Mouse (Mus musculus): ENCODE results near the gene Prr18. TPM values are rescaled to one million over a fixed set of nuclear protein-coding genes. Genes with fewer than 3 reads are reported as not detected.

The Prr18 gene
- polyA plus RNA-seq, 1 experiment from 2014 or later, result 0.05 TPM

- 58% methylated on average over 2 of the region's 2 CpGs for WGBS
- Histone ChIP-seq H3K4me3 (ENCODE audit: low read depth, low read length) (no peak overlapping the region), H3K36me3 (ENCODE audit: control insufficient read depth, insufficient read depth, low read length) (no peaks in the 10 kb centered on the region), H3K4me2 (no peak overlapping the region), H3K9me3 (ENCODE audit: control insufficient read depth, low read length) (no peaks in the 10 kb centered on the region), H3K27me3 (replicated peaks; ENCODE audit: control insufficient read depth, insufficient read depth, low read length) (no peaks in the 10 kb centered on the region; the same call in 1 of the 2 replicates), H3K4me1 (replicated peaks; ENCODE audit: control insufficient read depth, insufficient read depth, low read length) (peaks cover 9% of the 10 kb centered on the region; the same call in 1 of the 2 replicates), H3K27ac (ENCODE audit: low read depth, low read length) (no peak overlapping the region), H3K9ac (ENCODE audit: low read depth, low read length) (no peak overlapping the region)
- ATAC-seq (replicated peaks; ENCODE audit: low FRiP score) (no peak), DNase-seq (ENCODE audit: low spot score) (no peak)
Measured at GRCm38 (mm10) chr17:8369171-8369570, 31.9 kb downstream of the Prr18 start.

GRCm38 (mm10) chr17:8370634-8371229 is 33.5 kb downstream of the Prr18 start:
- no peak overlapping the region for H3K9ac ChIP-seq (ENCODE audit: low read depth, low read length)
- H3K36me3 ChIP-seq (ENCODE audit: control insufficient read depth, insufficient read depth, low read length), result no peaks in the 10 kb centered on the region
- WGBS, result 42% methylated on average over 13 of the region's 13 CpGs
- no peak overlapping the region for H3K4me2 ChIP-seq
- no peak overlapping the region for H3K27ac ChIP-seq (ENCODE audit: low read depth, low read length)
- no peak overlapping the region for H3K4me3 ChIP-seq (ENCODE audit: low read depth, low read length)
- peaks cover 9% of the 10 kb centered on the region; the same call in 1 of the 2 replicates for H3K4me1 ChIP-seq (replicated peaks; ENCODE audit: control insufficient read depth, insufficient read depth, low read length)
- ATAC-seq (replicated peaks; ENCODE audit: low FRiP score), result no peak
- H3K9me3 ChIP-seq (ENCODE audit: control insufficient read depth, low read length), result no peaks in the 10 kb centered on the region
- no peaks in the 10 kb centered on the region; the same call in 1 of the 2 replicates for H3K27me3 ChIP-seq (replicated peaks; ENCODE audit: control insufficient read depth, insufficient read depth, low read length)
- no peak for DNase-seq (ENCODE audit: low spot score)

- Histone ChIP-seq H3K36me3 (ENCODE audit: control insufficient read depth, insufficient read depth, low read length) (no peaks in the 10 kb centered on the region), H3K4me1 (replicated peaks; ENCODE audit: control insufficient read depth, insufficient read depth, low read length) (peaks cover 9% of the 10 kb centered on the region; the same call in 1 of the 2 replicates), H3K27me3 (replicated peaks; ENCODE audit: control insufficient read depth, insufficient read depth, low read length) (no peaks in the 10 kb centered on the region; the same call in 1 of the 2 replicates), H3K4me3 (ENCODE audit: low read depth, low read length) (peak overlapping the region; percentile 32), H3K4me2 (peak overlapping the region; percentile 64), H3K27ac (ENCODE audit: low read depth, low read length) (0 out of 2 replicates have a peak overlapping the region, but pooled peaks have one; percentile 35), H3K9ac (ENCODE audit: low read depth, low read length) (peak overlapping the region; percentile 44), H3K9me3 (ENCODE audit: control insufficient read depth, low read length) (no peaks in the 10 kb centered on the region)
- DNase-seq (ENCODE audit: low spot score) (peak; percentile 73), ATAC-seq (replicated peaks; ENCODE audit: low FRiP score) (peak; percentile 72)
- WGBS, result 0% methylated on average over 7 of the region's 7 CpGs
Measured at GRCm38 (mm10) chr17:8371834-8372233, 34.6 kb downstream of the Prr18 start.

GRCm38 (mm10) chr17:8372286-8373046 is 35.2 kb downstream of the Prr18 start:
- H3K4me3 ChIP-seq (ENCODE audit: low read depth, low read length), result peak overlapping the region; percentile 32
- H3K9me3 ChIP-seq (ENCODE audit: control insufficient read depth, low read length), result no peaks in the 10 kb centered on the region
- no peaks in the 10 kb centered on the region for H3K36me3 ChIP-seq (ENCODE audit: control insufficient read depth, insufficient read depth, low read length)
- DNase-seq (ENCODE audit: low spot score) (peak; percentile 64), ATAC-seq (replicated peaks; ENCODE audit: low FRiP score) (peak; percentile 74)
- H3K4me2 ChIP-seq, result peak overlapping the region; percentile 64
- H3K4me1 ChIP-seq (replicated peaks; ENCODE audit: control insufficient read depth, insufficient read depth, low read length), result peaks cover 9% of the 10 kb centered on the region; the same call in 1 of the 2 replicates
- H3K27ac ChIP-seq (ENCODE audit: low read depth, low read length), result 0 out of 2 replicates have a peak overlapping the region, but pooled peaks have one; percentile 35
- no peaks in the 10 kb centered on the region for H3K27me3 ChIP-seq (replicated peaks; ENCODE audit: control insufficient read depth, insufficient read depth, low read length)
- 5% methylated on average over 18 of the region's 18 CpGs for WGBS
- peak overlapping the region; percentile 20 for H3K9ac ChIP-seq (ENCODE audit: low read depth, low read length)

- DNase-seq (ENCODE audit: low spot score) (no peak), ATAC-seq (replicated peaks; ENCODE audit: low FRiP score) (no peak)
- Histone ChIP-seq H3K4me2 (no peak overlapping the region), H3K9me3 (ENCODE audit: control insufficient read depth, low read length) (no peaks in the 10 kb centered on the region), H3K4me3 (ENCODE audit: low read depth, low read length) (no peak overlapping the region), H3K27me3 (replicated peaks; ENCODE audit: control insufficient read depth, insufficient read depth, low read length) (no peaks in the 10 kb centered on the region), H3K9ac (ENCODE audit: low read depth, low read length) (no peak overlapping the region), H3K4me1 (replicated peaks; ENCODE audit: control insufficient read depth, insufficient read depth, low read length) (no peaks in the 10 kb centered on the region), H3K36me3 (ENCODE audit: control insufficient read depth, insufficient read depth, low read length) (no peaks in the 10 kb centered on the region), H3K27ac (ENCODE audit: low read depth, low read length) (no peak overlapping the region)
- WGBS, result 41% methylated on average over 5 of the region's 5 CpGs
Measured at GRCm38 (mm10) chr17:8377298-8377697, 40.0 kb downstream of the Prr18 start.

- H3K9ac ChIP-seq (ENCODE audit: low read depth, low read length), result no peak overlapping the region
- WGBS, result 76% methylated on average over 2 of the region's 2 CpGs
- no peaks in the 10 kb centered on the region for H3K4me1 ChIP-seq (replicated peaks; ENCODE audit: control insufficient read depth, insufficient read depth, low read length)
- H3K4me2 ChIP-seq, result no peak overlapping the region
- no peak overlapping the region for H3K4me3 ChIP-seq (ENCODE audit: low read depth, low read length)
- H3K36me3 ChIP-seq (ENCODE audit: control insufficient read depth, insufficient read depth, low read length), result no peaks in the 10 kb centered on the region
- DNase-seq (ENCODE audit: low spot score), result no peak
- ATAC-seq (replicated peaks; ENCODE audit: low FRiP score), result no peak
- H3K27me3 ChIP-seq (replicated peaks; ENCODE audit: control insufficient read depth, insufficient read depth, low read length), result peaks cover 29% of the 10 kb centered on the region
- H3K27ac ChIP-seq (ENCODE audit: low read depth, low read length), result no peak overlapping the region
- H3K9me3 ChIP-seq (ENCODE audit: control insufficient read depth, low read length), result no peaks in the 10 kb centered on the region
Measured at GRCm38 (mm10) chr17:8385441-8385840, 48.2 kb downstream of the Prr18 start.

- Histone ChIP-seq H3K4me3 (ENCODE audit: low read depth, low read length) (no peak overlapping the region), H3K9ac (ENCODE audit: low read depth, low read length) (no peak overlapping the region), H3K27me3 (replicated peaks; ENCODE audit: control insufficient read depth, insufficient read depth, low read length) (peaks cover 42% of the 10 kb centered on the region), H3K4me2 (no peak overlapping the region), H3K27ac (ENCODE audit: low read depth, low read length) (no peak overlapping the region), H3K36me3 (ENCODE audit: control insufficient read depth, insufficient read depth, low read length) (no peaks in the 10 kb centered on the region), H3K4me1 (replicated peaks; ENCODE audit: control insufficient read depth, insufficient read depth, low read length) (no peaks in the 10 kb centered on the region), H3K9me3 (ENCODE audit: control insufficient read depth, low read length) (no peaks in the 10 kb centered on the region)
- WGBS, result 6% methylated on average over 13 of the region's 13 CpGs
- DNase-seq (ENCODE audit: low spot score) (no peak), ATAC-seq (replicated peaks; ENCODE audit: low FRiP score) (no peak)
Measured at GRCm38 (mm10) chr17:8388463-8388862, 51.2 kb downstream of the Prr18 start.

- no peaks in the 10 kb centered on the region for H3K4me1 ChIP-seq (replicated peaks; ENCODE audit: control insufficient read depth, insufficient read depth, low read length)
- H3K9ac ChIP-seq (ENCODE audit: low read depth, low read length), result no peak overlapping the region
- no peak overlapping the region for H3K27ac ChIP-seq (ENCODE audit: low read depth, low read length)
- H3K4me3 ChIP-seq (ENCODE audit: low read depth, low read length), result no peak overlapping the region
- WGBS, result 1% methylated on average over 28 of the region's 28 CpGs
- H3K9me3 ChIP-seq (ENCODE audit: control insufficient read depth, low read length), result no peaks in the 10 kb centered on the region
- H3K36me3 ChIP-seq (ENCODE audit: control insufficient read depth, insufficient read depth, low read length), result no peaks in the 10 kb centered on the region
- DNase-seq (ENCODE audit: low spot score), result no peak
- peaks cover 42% of the 10 kb centered on the region for H3K27me3 ChIP-seq (replicated peaks; ENCODE audit: control insufficient read depth, insufficient read depth, low read length)
- peak overlapping the region; percentile 24 for H3K4me2 ChIP-seq
- no peak for ATAC-seq (replicated peaks; ENCODE audit: low FRiP score)
Measured at GRCm38 (mm10) chr17:8388990-8389789, 51.9 kb downstream of the Prr18 start.

Data from liver, embryonic 11.5 days (tissue).